Mouse (Mus musculus) kidney, postnatal 10 days (tissue): ENCODE results near the gene Ube2dnl1.

Source experiments
- DNase-seq: peaks from one replicate; pipeline ENCODE4 v3.0.0; 2021; ENCODE audit warnings: mixed read lengths

Gene Ube2dnl1

GRCm38 (mm10) chrX:114904712-114905111 lies at the start of gene Ube2dnl1:
Ube2dnl1 (plus strand) TSS chrX:114905012.
- no peak for DNase-seq

- no peak for DNase-seq
Observed at GRCm38 (mm10) chrX:114895489-114895888, 9.3 kb upstream of the Ube2dnl1 start.

GRCm38 (mm10) chrX:114897506-114897905 lies 7.3 kb upstream of the Ube2dnl1 start:
- DNase-seq = no peak

GRCm38 (mm10) chrX:114903391-114903790 lies 1.4 kb upstream of the Ube2dnl1 start:
- no peak for DNase-seq

- no peak for DNase-seq
Observed at GRCm38 (mm10) chrX:114907282-114907681, 2.5 kb downstream of the Ube2dnl1 start, which contains the start of gene Ube2dnl2. Ube2dnl2 (plus strand) TSS chrX:114907582.

GRCm38 (mm10) chrX:114955066-114955465 lies 50.3 kb downstream of the Ube2dnl1 start:
- no peak for DNase-seq
